In the genomic region with DNA sequence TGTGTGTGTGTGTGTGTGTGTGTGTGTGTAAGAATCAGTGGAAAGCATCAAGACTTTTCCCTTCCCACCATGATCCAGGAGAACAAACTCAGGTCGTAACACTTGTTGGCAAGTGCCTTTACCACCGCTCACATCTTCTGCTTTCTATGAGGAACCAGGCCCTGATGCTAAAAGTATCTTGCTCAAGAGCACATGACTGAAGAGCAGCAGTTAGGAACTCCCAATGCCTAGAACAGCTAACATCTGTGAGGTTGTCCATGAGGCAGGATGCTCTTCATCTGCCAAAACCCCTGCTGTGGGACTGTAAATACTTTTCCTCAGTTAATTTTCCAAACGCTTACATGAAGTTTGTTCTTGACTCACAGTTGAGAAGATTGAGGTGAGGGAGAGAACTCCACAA, we compare ENCODE assay signal across 9 mouse cellular contexts. TPM values are rescaled to one million over a fixed set of nuclear protein-coding genes. Genes with fewer than 3 reads are reported as not detected.
DNase-seq lines count a peak whose midpoint lies in the region; ATAC-seq and TF ChIP-seq lines count a peak whose summit lies in the region.
"Had no signal": no experiment of that assay in that cellular context is flagged by ENCODE, and none has a peak within 500 bp of the region (broad histone marks: within the 10 kb centered on the region; RNA-seq: fewer than 3 reads in every experiment).

No protein-coding gene starts in this region.

- H3K9ac ChIP-seq in hindbrain, embryonic 15.5 days, result no peak overlapping the region

- H3K79me2 ChIP-seq in macrophage (ENCODE audit: inconsistent target), result peaks cover 43% of the 10 kb centered on the region

- WGBS in kidney, adult 2 months, result 64% methylated on average over 3 of the region's 3 CpGs
- 75% methylated on average over 3 of the region's 3 CpGs for WGBS in hindbrain, embryonic 15.5 days
- WGBS in macrophage (ENCODE audit: missing documents), result 2% methylated on average over 3 of the region's 3 CpGs

- H3K9me3 ChIP-seq in hindbrain, embryonic 15.5 days, result no peaks in the 10 kb centered on the region

- peaks cover 8% of the 10 kb centered on the region; the same call in 1 of the 2 replicates for H3K4me1 ChIP-seq in kidney, adult 2 months (ENCODE audit: control insufficient read depth, insufficient read depth, low read length)
- peaks cover 2% of the 10 kb centered on the region; the same call in 1 of the 2 replicates for H3K4me1 ChIP-seq in cortical plate, adult 2 months (ENCODE audit: control insufficient read depth, insufficient read depth, low read length)
- H3K4me1 ChIP-seq in hindbrain, embryonic 15.5 days (replicated peaks), result peaks cover 22% of the 10 kb centered on the region

- peak overlapping the region; percentile 42; the same call in 1 of the 2 replicates for H3K27ac ChIP-seq in kidney, adult 2 months (ENCODE audit: insufficient read depth, low read depth, low read length)
- no peak overlapping the region for H3K27ac ChIP-seq in cortical plate, adult 2 months (ENCODE audit: insufficient read depth, low read length)
- H3K27ac ChIP-seq in hindbrain, embryonic 15.5 days (replicated peaks), result peak overlapping the region; percentile 91; the same call in 1 of the 2 replicates
- H3K27ac ChIP-seq in macrophage, result peak overlapping the region; percentile 75

- H3K4me3 ChIP-seq in kidney, adult 2 months (ENCODE audit: insufficient read depth, low read depth, low read length), result peak overlapping the region; percentile 21; the same call in 1 of the 2 replicates
- H3K4me3 ChIP-seq in cortical plate, adult 2 months (ENCODE audit: insufficient read depth, low read length), result peak overlapping the region; percentile 83; the same call in 1 of the 2 replicates
- H3K4me3 ChIP-seq in hindbrain, embryonic 15.5 days, result peak overlapping the region; percentile 95
- peak overlapping the region; percentile 14; the same call in 1 of the 2 replicates for H3K4me3 ChIP-seq in macrophage (ENCODE audit: inconsistent target)

- no peak; the same call in 1 of the 2 replicates for ATAC-seq in hindbrain, embryonic 15.5 days (ENCODE audit: low FRiP score, low read depth)

- TF ChIP-seq POLR2A in kidney, adult 2 months (IDR thresholded peaks at IDR 0.05; ENCODE audit: low read depth, low read length), result no peak
- TF ChIP-seq POLR2A in cortical plate, adult 2 months (IDR thresholded peaks at IDR 0.05; ENCODE audit: extremely low read depth, insufficient read depth, low read length), result no peak

- DNase-seq in kidney, adult 2 months, result no peak
- no peak for DNase-seq in kidney, postnatal 4 days
- DNase-seq in telencephalon, adult 2 months (ENCODE audit: low read depth, low spot score), result peak; percentile 16
- DNase-seq in adrenal gland, adult (ENCODE audit: inconsistent age in 2 of 2, low spot score in 1 of 2), result no peak
- no peak for DNase-seq in urinary bladder, adult 18-20 months (ENCODE audit: low spot score in 2 of 2)

- TF ChIP-seq CTCF in kidney, adult 2 months (conservative IDR thresholded peaks at IDR 0.05; ENCODE audit: insufficient read depth, insufficient read length, low read depth, low read length), result no peak
- TF ChIP-seq CTCF in cortical plate, adult 2 months (IDR thresholded peaks at IDR 0.05; ENCODE audit: extremely low read depth, insufficient read depth, low read length), result no peak

- H3K36me3 ChIP-seq in kidney, adult 2 months (ENCODE audit: control insufficient read depth, insufficient read depth, low read length), result no peaks in the 10 kb centered on the region
- H3K36me3 ChIP-seq in hindbrain, embryonic 15.5 days, result no peaks in the 10 kb centered on the region
- H3K36me3 ChIP-seq in macrophage (ENCODE audit: inconsistent target), result no peaks in the 10 kb centered on the region

- peak overlapping the region; percentile 85 for H3K4me2 ChIP-seq in hindbrain, embryonic 15.5 days

- H3K27me3 ChIP-seq in kidney, adult 2 months (replicated peaks; ENCODE audit: control insufficient read depth, insufficient read depth, low read length), result no peaks in the 10 kb centered on the region
- no peaks in the 10 kb centered on the region for H3K27me3 ChIP-seq in hindbrain, embryonic 15.5 days

RNA-seq across cellular contexts. Expression of gene Zdhhc13, which starts 0.5 kb away (rescaled TPM):
- 7.8 and 9.6 TPM in 2 replicates for polyA plus RNA-seq in kidney, adult 2 months (2012; rRNA removed)
- polyA plus RNA-seq in cortical plate, adult 2 months (2012; rRNA removed), result 21.3 TPM in 2 replicates
- polyA plus RNA-seq in hindbrain, embryonic 15.5 days (2015; fragmentation: Nextera tagmentation; extraction: Ambion mirVana), result 35.8 and 37.9 TPM in 2 replicates
- total RNA-seq in macrophage (2018; cell fraction: chromatin; rRNA removed), result 10 to 100 TPM; 15.7 to 40.8 (median 29.9) TPM
- total RNA-seq in macrophage (2018; cell fraction: cytosol; rRNA removed), result 10 to 100 TPM in 25 of 26 experiments, 1 to 10 TPM in 1; 9.6 to 20.9 (median 15.5) TPM
- 10 to 100 TPM; 13.5 to 31.8 (median 20.9) TPM for total RNA-seq in macrophage (2018; cell fraction: nucleus; rRNA removed)
- polyA plus RNA-seq in macrophage (2018), result 14.7 to 19.5 TPM (median 14.9 TPM) in 3 replicates

RNA-seq across cellular contexts. Expression of gene Csrp3, which starts 59.5 kb away (rescaled TPM):
- polyA plus RNA-seq in kidney, adult 2 months (2012; rRNA removed), result 5.1 TPM in 1 of 2 replicates, not detected in the other
- polyA plus RNA-seq in cortical plate, adult 2 months (2012; rRNA removed), result not detected in 2 replicates
- polyA plus RNA-seq in hindbrain, embryonic 15.5 days (2015; fragmentation: Nextera tagmentation; extraction: Ambion mirVana), result 0.47 and 0.56 TPM in 2 replicates
- not detected for total RNA-seq in macrophage (2018; cell fraction: chromatin; rRNA removed)
- not detected for total RNA-seq in macrophage (2018; cell fraction: cytosol; rRNA removed)
- total RNA-seq in macrophage (2018; cell fraction: nucleus; rRNA removed), result not detected
- polyA plus RNA-seq in macrophage (2018), result not detected in 3 replicates
- polyA plus RNA-seq: large intestine, adult 2 months had no signal

Comparison
In these comparisons a context has a peak if more than half of its experiments do, and no peak if none do; other contexts are left out.
1. H3K4me3 ChIP-seq: peak in every context shown above with its lines; median percentile 95 in hindbrain, embryonic 15.5 days; 83 in cortical plate, adult 2 months; 21 in kidney, adult 2 months; 14 in macrophage.